In genomic region chr12:80109753-80110545, GRCm38 (mm10) we compare ENCODE assay signal across 8 mouse cellular contexts. TPM values are rescaled to one million over a fixed set of nuclear protein-coding genes. Genes with fewer than 3 reads are reported as not detected.
DNase-seq lines count a peak whose midpoint lies in the region; ATAC-seq and TF ChIP-seq lines count a peak whose summit lies in the region.

No protein-coding gene starts in this region.

- 0 out of 2 replicates have a peak, but pooled peaks have one; percentile 23 for TF ChIP-seq CTCF in liver, adult 2 months (IDR thresholded peaks at IDR 0.05; ENCODE audit: low read depth, low read length)
- no peak for TF ChIP-seq CTCF in bone marrow macrophage, adult 2 months (IDR thresholded peaks at IDR 0.05; ENCODE audit: low read depth, low read length)

- DNase-seq in liver, adult 2 months (ENCODE audit: extremely low read depth, low read depth, low spot score): peak; percentile 56
- no peak for DNase-seq in liver
- peak; percentile 48 for DNase-seq in gastrocnemius, postnatal 25 days
- DNase-seq in layer of hippocampus, adult 9-10 months (ENCODE audit: low spot score): no peak

- TF ChIP-seq POLR2A in liver, adult 2 months (IDR thresholded peaks at IDR 0.05; ENCODE audit: extremely low read depth, insufficient read depth, low read length): no peak
- no peak for TF ChIP-seq POLR2A in bone marrow macrophage, adult 2 months (IDR thresholded peaks at IDR 0.05; ENCODE audit: borderline replicate concordance, low read depth, low read length)

- peaks cover 26% of the 10 kb centered on the region for H3K79me2 ChIP-seq in liver, adult 2 months (ENCODE audit: control insufficient read depth, insufficient read depth, low read length)

- ATAC-seq in intestine, embryonic 15.5 days: no peak
- no peak for ATAC-seq in liver, embryonic 16.5 days (ENCODE audit: low read depth)
- ATAC-seq in neural tube, embryonic 14.5 days (ENCODE audit: low read depth): peak; percentile 16; the same call in 1 of the 2 replicates

- peak overlapping the region; percentile 81 for H3K4me3 ChIP-seq in liver, adult 2 months (ENCODE audit: insufficient read depth, low read depth, low read length)
- H3K4me3 ChIP-seq in bone marrow macrophage, adult 2 months (ENCODE audit: insufficient read depth, low read length): peak overlapping the region; percentile 91
- peak overlapping the region; percentile 67 for H3K4me3 ChIP-seq in intestine, embryonic 15.5 days (replicated peaks)
- H3K4me3 ChIP-seq in liver, embryonic 16.5 days (ENCODE audit: low read depth, low read length): peak overlapping the region; percentile 82
- peak overlapping the region; percentile 53 for H3K4me3 ChIP-seq in neural tube, embryonic 14.5 days (ENCODE audit: low read depth, low read length)

- 5% methylated on average over 53 of the region's 53 CpGs for WGBS in liver, adult 2 months
- WGBS in intestine, embryonic 15.5 days: 5% methylated on average over 53 of the region's 53 CpGs
- WGBS in liver, embryonic 16.5 days (ENCODE audit: insufficient replicate concordance): 75% methylated on average over 52 of the region's 53 CpGs
- 1% methylated on average over 53 of the region's 53 CpGs for WGBS in neural tube, embryonic 14.5 days

- no peaks in the 10 kb centered on the region for H3K27me3 ChIP-seq in liver, adult 2 months (ENCODE audit: control insufficient read depth, insufficient read depth, low read length)
- no peaks in the 10 kb centered on the region for H3K27me3 ChIP-seq in intestine, embryonic 15.5 days (replicated peaks)
- H3K27me3 ChIP-seq in liver, embryonic 16.5 days (ENCODE audit: control insufficient read depth, insufficient read depth, low read depth, low read length): no peaks in the 10 kb centered on the region
- H3K27me3 ChIP-seq in neural tube, embryonic 14.5 days (ENCODE audit: control insufficient read depth, insufficient read depth, low read length): peaks cover 5% of the 10 kb centered on the region

- peak overlapping the region; percentile 84 for H3K4me2 ChIP-seq in intestine, embryonic 15.5 days (replicated peaks)
- H3K4me2 ChIP-seq in liver, embryonic 16.5 days (ENCODE audit: low read depth, low read length): peak overlapping the region; percentile 99
- peak overlapping the region; percentile 86 for H3K4me2 ChIP-seq in neural tube, embryonic 14.5 days (ENCODE audit: low read depth, low read length)

- H3K27ac ChIP-seq in liver, adult 2 months (replicated peaks; ENCODE audit: insufficient read depth, low read depth, low read length): peak overlapping the region; percentile 77
- H3K27ac ChIP-seq in bone marrow macrophage, adult 2 months (ENCODE audit: insufficient read depth, low read depth, low read length): no peak overlapping the region
- H3K27ac ChIP-seq in intestine, embryonic 15.5 days: peak overlapping the region; percentile 85
- peak overlapping the region; percentile 45; the same call in 1 of the 2 replicates for H3K27ac ChIP-seq in liver, embryonic 16.5 days (ENCODE audit: low read length)
- H3K27ac ChIP-seq in neural tube, embryonic 14.5 days (ENCODE audit: low read depth, low read length): peak overlapping the region; percentile 80

- no peaks in the 10 kb centered on the region for H3K9me3 ChIP-seq in intestine, embryonic 15.5 days
- no peaks in the 10 kb centered on the region for H3K9me3 ChIP-seq in liver, embryonic 16.5 days (replicated peaks; ENCODE audit: control insufficient read depth, low read length)
- no peaks in the 10 kb centered on the region for H3K9me3 ChIP-seq in neural tube, embryonic 14.5 days (ENCODE audit: control insufficient read depth, low read length)

- peaks cover 19% of the 10 kb centered on the region for H3K36me3 ChIP-seq in liver, adult 2 months (ENCODE audit: control insufficient read depth, insufficient read depth, low read length)
- 0 out of 2 replicates have a peak, but pooled peaks cover 5% of the 10 kb centered on the region for H3K36me3 ChIP-seq in intestine, embryonic 15.5 days
- peaks cover 7% of the 10 kb centered on the region; the same call in 1 of the 2 replicates for H3K36me3 ChIP-seq in liver, embryonic 16.5 days (ENCODE audit: control insufficient read depth, insufficient read depth)
- no peaks in the 10 kb centered on the region for H3K36me3 ChIP-seq in neural tube, embryonic 14.5 days (ENCODE audit: control insufficient read depth, insufficient read depth, low read length)

- peaks cover 20% of the 10 kb centered on the region for H3K4me1 ChIP-seq in liver, adult 2 months (ENCODE audit: control insufficient read depth, insufficient read depth, low read length)
- H3K4me1 ChIP-seq in bone marrow macrophage, adult 2 months (ENCODE audit: control insufficient read depth, insufficient read depth, low read length): peaks cover 9% of the 10 kb centered on the region
- H3K4me1 ChIP-seq in intestine, embryonic 15.5 days (replicated peaks): peaks cover 5% of the 10 kb centered on the region; the same call in 1 of the 2 replicates
- peaks cover 19% of the 10 kb centered on the region for H3K4me1 ChIP-seq in liver, embryonic 16.5 days (ENCODE audit: control insufficient read depth, low read depth, low read length)
- H3K4me1 ChIP-seq in neural tube, embryonic 14.5 days (ENCODE audit: control insufficient read depth, insufficient read depth, low read length): peaks cover 6% of the 10 kb centered on the region; the same call in 1 of the 2 replicates

- peak overlapping the region; percentile 79 for H3K9ac ChIP-seq in liver, adult 2 months (ENCODE audit: low read depth, low read length)
- peak overlapping the region; percentile 90 for H3K9ac ChIP-seq in intestine, embryonic 15.5 days
- H3K9ac ChIP-seq in liver, embryonic 16.5 days (ENCODE audit: low read depth, low read length): peak overlapping the region; percentile 91
- H3K9ac ChIP-seq in neural tube, embryonic 14.5 days (replicated peaks; ENCODE audit: low read depth, low read length): peak overlapping the region; percentile 77

RNA-seq across cellular contexts. Expression of gene Zfp36l1, which starts 2.9 kb away (rescaled TPM):
- total RNA-seq in liver, adult 2 months (2014; rRNA removed): 15.4 and 21.8 TPM in 2 replicates
- polyA plus RNA-seq in liver, adult 2 months (2012; rRNA removed): 125 and 162 TPM in 2 replicates
- polyA plus RNA-seq in bone marrow macrophage, adult 2 months (2012; ENCODE audit: insufficient read depth, insufficient read length, missing spikeins): 265 and 268 TPM in 2 replicates
- 10 to 100 TPM; 23.0 to 27.2 TPM for total RNA-seq in gastrocnemius, postnatal 25 days (2021)
- 95.8 and 107 TPM in 2 replicates for polyA plus RNA-seq in intestine, embryonic 15.5 days (2015; fragmentation: Nextera tagmentation; extraction: Ambion mirVana)
- polyA plus RNA-seq in liver, embryonic 16.5 days (2015; fragmentation: Nextera tagmentation; extraction: Ambion mirVana): 22.2 and 30.4 TPM in 2 replicates
- polyA plus RNA-seq in neural tube, embryonic 14.5 days (2014; fragmentation: Nextera tagmentation; extraction: Ambion mirVana): 26.6 and 41.0 TPM in 2 replicates

Comparison
In these comparisons a context has a peak if more than half of its experiments do, and no peak if none do; other contexts are left out.
1. DNase-seq: peak in liver, adult 2 months (single experiment) and gastrocnemius, postnatal 25 days (single experiment); none in liver (single experiment) and layer of hippocampus, adult 9-10 months (single experiment).
2. Peak in every context shown above with its lines, with median percentiles within 50 percentile points of each other: H3K4me3 ChIP-seq, H3K9ac ChIP-seq and H3K4me2 ChIP-seq.